Mouse (Mus musculus) midbrain, postnatal 0 days (tissue): ENCODE data around the gene P2ry13. TPM values are rescaled to one million over a fixed set of nuclear protein-coding genes. Genes with fewer than 3 reads are reported as not detected.

Experiments
- ATAC-seq: fragments of 200-750 bp; cut with Nextera tagmentation; 2 replicates; pipeline ENCODE4 v1.8.0; 2017; ENCODE audit warnings: moderate number of reproducible peaks, mild to moderate bottlenecking, moderate TSS enrichment, moderate library complexity; ENCODE audit not compliant: low FRiP score
- DNase-seq: peaks from one replicate; pipeline ENCODE4 v3.0.0-alpha.2; 2015; ENCODE audit warnings: low spot score
- H3K27ac ChIP-seq: fragments of 300-500 bp; sonication (generic); 2 replicates; pipeline ENCODE4 v1.5.1; 2014; ENCODE audit warnings: low read depth, mild to moderate bottlenecking, low read length, mixed read lengths
- H3K27me3 ChIP-seq: fragments of 300-500 bp; sonication (generic); 2 replicates; pipeline ENCODE4 v1.6.1; 2014; ENCODE audit warnings: low read length, control low read depth, mixed read lengths; ENCODE audit not compliant: insufficient read depth
- H3K36me3 ChIP-seq: fragments of 300-500 bp; sonication (generic); 2 replicates; pipeline ENCODE4 v1.6.1; 2014; ENCODE audit warnings: low read length, control low read depth, mixed read lengths; ENCODE audit not compliant: insufficient read depth
- H3K4me1 ChIP-seq: fragments of 300-500 bp; sonication (generic); 2 replicates; pipeline ENCODE4 v1.6.1; 2014; ENCODE audit warnings: mild to moderate bottlenecking, control low read depth, antibody characterized with exemption, low read length, mixed read lengths; ENCODE audit not compliant: insufficient read depth
- H3K4me2 ChIP-seq: fragments of 300-500 bp; sonication (generic); 2 replicates; pipeline ENCODE4 v1.6.1; 2014; ENCODE audit warnings: low read depth, mild to moderate bottlenecking, low read length, mixed read lengths; ENCODE audit not compliant: poor library complexity, severe bottlenecking
- H3K4me3 ChIP-seq: fragments of 300-500 bp; sonication (generic); 2 replicates; pipeline ENCODE4 v1.5.1; 2014; ENCODE audit warnings: low read depth, mild to moderate bottlenecking, low read length, moderate library complexity
- H3K9ac ChIP-seq: fragments of 300-500 bp; sonication (generic); replicated peaks from 2 replicates; pipeline ENCODE4 v1.6.1; 2014; ENCODE audit warnings: mild to moderate bottlenecking, low read length, moderate library complexity, mixed read lengths; ENCODE audit not compliant: poor library complexity, severe bottlenecking
- H3K9me3 ChIP-seq: fragments of 300-500 bp; sonication (generic); 2 replicates; pipeline ENCODE4 v1.6.1; 2016; ENCODE audit warnings: low read length, control low read depth
- CTCF ChIP-seq: IDR thresholded peaks from 2 replicates; pipeline ENCODE4 v1.5.1; 2016; ENCODE audit warnings: antibody characterized with exemption, mild to moderate bottlenecking
- WGBS: fragments of 180-500 bp; shearing (Covaris S2); extraction: QIAGEN DNeasy Blood & Tissue Kit; methylation state at CpG from one replicate; pipeline ENCODE4 v1.1.7; 2014; 5-methylcytosine and 5-hydroxymethylcytosine counted together
- polyA plus RNA-seq: library from polyadenylated mRNA; unstranded; fragments of >200 nt; fragmentation: Nextera tagmentation; extraction: Ambion mirVana; gene quantifications from 2 replicates; pipeline ENCODE4 v1.2.1, GENCODE M21; 2015
- total RNA-seq: library from RNA; depleted of rRNA; stranded (reverse); fragments of >200 nt; gene quantifications from 2 replicates; pipeline ENCODE4 v1.2.3, GENCODE M21; 2014

The P2ry13 gene
- total and polyA plus RNA-seq, 2 experiments from 2014 or later: 1.8 to 2.6 TPM

DNA sequence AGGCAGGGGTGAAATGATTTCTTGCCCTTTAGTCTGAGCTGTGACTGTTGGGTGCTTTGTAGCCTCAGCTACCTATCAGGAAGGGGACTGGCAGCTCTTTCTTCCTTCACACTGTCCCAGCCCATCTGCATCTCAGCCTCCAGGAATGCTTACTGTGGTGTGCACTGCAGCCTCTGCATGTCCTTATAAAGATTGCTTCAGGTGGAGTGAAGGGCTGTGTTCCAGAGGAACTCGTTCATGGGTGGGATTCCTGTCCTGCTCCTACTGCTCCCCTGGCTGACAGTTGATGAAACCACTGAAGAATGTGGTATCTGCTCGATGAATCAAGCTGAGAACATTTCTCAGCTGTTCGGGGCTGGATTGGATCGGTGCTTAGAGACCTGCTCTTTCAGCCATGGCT is 23.3 kb downstream of the P2ry13 start:
- no peak overlapping the region for H3K27ac ChIP-seq
- H3K36me3 ChIP-seq: no peaks in the 10 kb centered on the region
- H3K4me3 ChIP-seq: no peak overlapping the region
- H3K27me3 ChIP-seq: no peaks in the 10 kb centered on the region
- TF ChIP-seq CTCF: no peak
- DNase-seq (no peak), ATAC-seq (no peak)
- WGBS: 89% methylated on average over 4 of the region's 4 CpGs
- no peak overlapping the region for H3K9ac ChIP-seq
- no peak overlapping the region for H3K4me2 ChIP-seq
- H3K4me1 ChIP-seq: no peaks in the 10 kb centered on the region
- no peaks in the 10 kb centered on the region for H3K9me3 ChIP-seq

- Histone ChIP-seq H3K4me2 (no peak overlapping the region), H3K4me3 (no peak overlapping the region), H3K9me3 (no peaks in the 10 kb centered on the region), H3K27me3 (no peaks in the 10 kb centered on the region), H3K36me3 (no peaks in the 10 kb centered on the region), H3K27ac (no peak overlapping the region), H3K9ac (no peak overlapping the region), H3K4me1 (no peaks in the 10 kb centered on the region)
- ATAC-seq: no peak
- no peak for DNase-seq
- TF ChIP-seq CTCF: no peak
- 92% methylated on average over 4 of the region's 4 CpGs for WGBS
Observed at GRCm38 (mm10) chr3:59185662-59186061, 25.0 kb downstream of the P2ry13 start.

- H3K36me3 ChIP-seq: no peaks in the 10 kb centered on the region
- H3K27ac ChIP-seq: no peak overlapping the region
- no peaks in the 10 kb centered on the region for H3K27me3 ChIP-seq
- H3K4me2 ChIP-seq: no peak overlapping the region
- TF ChIP-seq CTCF: no peak
- no peaks in the 10 kb centered on the region for H3K4me1 ChIP-seq
- H3K4me3 ChIP-seq: no peak overlapping the region
- H3K9ac ChIP-seq: no peak overlapping the region
- H3K9me3 ChIP-seq: no peaks in the 10 kb centered on the region
- ATAC-seq (0 out of 2 replicates have a peak, but pooled peaks have one; percentile 17), DNase-seq (no peak)
Observed at GRCm38 (mm10) chr3:59182129-59182528, 28.6 kb downstream of the P2ry13 start.

DNA sequence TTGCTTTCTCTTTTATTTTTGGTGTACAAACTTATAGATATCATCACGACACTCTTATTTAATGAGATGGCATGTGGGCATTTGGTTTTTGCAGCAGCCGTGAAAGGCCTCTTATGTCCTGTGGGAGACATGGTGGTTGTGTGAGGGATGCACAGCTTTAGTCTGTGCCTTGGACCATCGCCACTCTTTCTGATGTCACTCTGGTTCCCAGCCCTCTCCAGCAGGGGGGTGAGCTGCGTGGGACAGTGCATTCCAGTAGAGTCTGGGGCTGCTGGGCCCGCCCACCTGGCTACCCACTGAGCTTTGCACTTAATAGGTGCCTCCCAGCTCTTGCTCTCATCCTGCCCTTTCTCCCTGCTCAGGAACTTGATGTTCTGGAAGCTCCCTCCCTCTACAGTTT is 29.5 kb downstream of the P2ry13 start:
- no peaks in the 10 kb centered on the region for H3K4me1 ChIP-seq
- no peaks in the 10 kb centered on the region for H3K9me3 ChIP-seq
- no peak for ATAC-seq
- H3K36me3 ChIP-seq: no peaks in the 10 kb centered on the region
- WGBS: 67% methylated on average over 5 of the region's 5 CpGs
- DNase-seq: no peak
- H3K27me3 ChIP-seq: no peaks in the 10 kb centered on the region
- no peak overlapping the region for H3K4me2 ChIP-seq
- H3K4me3 ChIP-seq: no peak overlapping the region
- no peak overlapping the region for H3K9ac ChIP-seq
- no peak overlapping the region for H3K27ac ChIP-seq
- TF ChIP-seq CTCF: no peak

GRCm38 (mm10) chr3:59176871-59177270 is 33.8 kb downstream of the P2ry13 start:
- 65% methylated on average over 5 of the region's 5 CpGs for WGBS
- no peaks in the 10 kb centered on the region for H3K4me1 ChIP-seq
- ATAC-seq (no peak), DNase-seq (no peak)
- H3K4me2 ChIP-seq: no peak overlapping the region
- H3K27me3 ChIP-seq: no peaks in the 10 kb centered on the region
- no peaks in the 10 kb centered on the region for H3K36me3 ChIP-seq
- no peak for TF ChIP-seq CTCF
- H3K4me3 ChIP-seq: no peak overlapping the region
- H3K9me3 ChIP-seq: no peaks in the 10 kb centered on the region
- no peak overlapping the region for H3K9ac ChIP-seq
- H3K27ac ChIP-seq: no peak overlapping the region

DNA sequence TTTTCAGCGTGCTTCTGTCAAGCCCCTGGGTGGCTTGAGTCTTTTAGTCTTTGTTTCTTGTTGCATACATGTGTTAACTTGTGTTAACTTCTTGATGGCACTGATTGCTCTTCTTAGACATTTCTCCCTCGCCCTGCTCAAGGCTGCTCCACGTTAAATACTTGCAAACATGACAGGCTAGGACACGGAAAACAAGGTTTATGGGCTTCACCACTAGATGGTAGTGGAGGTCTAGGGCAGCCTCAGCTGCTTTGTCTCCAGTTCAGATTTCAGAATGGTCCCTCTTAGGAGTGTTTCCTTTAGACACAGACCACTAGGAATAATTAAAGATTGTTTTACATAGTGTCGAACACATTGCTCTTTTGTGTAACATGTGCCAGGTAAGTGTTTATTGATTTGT is 35.4 kb downstream of the P2ry13 start:
- no peak overlapping the region for H3K4me3 ChIP-seq
- no peaks in the 10 kb centered on the region for H3K9me3 ChIP-seq
- no peak overlapping the region for H3K27ac ChIP-seq
- DNase-seq (peak; percentile 77), ATAC-seq (peak; percentile 73)
- H3K36me3 ChIP-seq: no peaks in the 10 kb centered on the region
- no peak overlapping the region for H3K4me2 ChIP-seq
- no peaks in the 10 kb centered on the region for H3K27me3 ChIP-seq
- WGBS: 40% methylated on average over 5 of the region's 5 CpGs
- H3K4me1 ChIP-seq: no peaks in the 10 kb centered on the region
- no peak overlapping the region for H3K9ac ChIP-seq
- TF ChIP-seq CTCF: peak; percentile 90
